Mouse (Mus musculus): ENCODE measurements around the gene Tmem110. TPM values are rescaled to one million over a fixed set of nuclear protein-coding genes. Genes with fewer than 3 reads are reported as not detected.

Tmem110 gene
- polyA plus RNA-seq, 1 experiment, result 12.2 TPM

- TF ChIP-seq GATA1 (IDR thresholded peaks at IDR 0.05; ENCODE audit: low read length), result no peak
These were observed 88.0 kb downstream of the Tmem110 start for GRCm38 (mm10) chr14:30913404-30913803.

GRCm38 (mm10) chr14:30916516-30916915, 91.1 kb downstream of the Tmem110 start:
- no peak for TF ChIP-seq GATA1 (IDR thresholded peaks at IDR 0.05; ENCODE audit: low read length)

- no peak for TF ChIP-seq GATA1 (IDR thresholded peaks at IDR 0.05; ENCODE audit: low read length)
These were observed 96.8 kb downstream of the Tmem110 start for GRCm38 (mm10) chr14:30922053-30922670.

- TF ChIP-seq GATA1 (IDR thresholded peaks at IDR 0.05; ENCODE audit: low read length), result no peak
These were observed 98.2 kb downstream of the Tmem110 start, which contains the start of gene Itih3 for GRCm38 (mm10) chr14:30923375-30924105. TSS of gene Itih3 (minus strand) at chr14:30923760.

- no peak for TF ChIP-seq GATA1 (IDR thresholded peaks at IDR 0.05; ENCODE audit: low read length)
These were observed 100.1 kb downstream of the Tmem110 start for GRCm38 (mm10) chr14:30925492-30925891.

Other genes starting within 250 kb of the Tmem110 start
- gene Prkcd, start 199.4 kb upstream of the Tmem110 start, polyA plus RNA-seq (2012), result 10.8 and 14.5 TPM in 2 replicates
- 5.7 and 6.0 TPM in 2 replicates for gene Rft1, start 171.2 kb upstream of the Tmem110 start, polyA plus RNA-seq (2012)
- gene Sfmbt1, start 110.7 kb upstream of the Tmem110 start, polyA plus RNA-seq (2012), result 2.2 and 2.3 TPM in 2 replicates
- 0.08 TPM in 2 replicates for gene Mustn1, start 53.6 kb downstream of the Tmem110 start, polyA plus RNA-seq (2012)
- gene Itih4, start 60.9 kb downstream of the Tmem110 start, polyA plus RNA-seq (2012), result not detected in 2 replicates
- gene Itih3, start 98.2 kb downstream of the Tmem110 start, polyA plus RNA-seq (2012), result not detected in 2 replicates
- not detected in 2 replicates for gene Itih1, start 117.7 kb downstream of the Tmem110 start, polyA plus RNA-seq (2012)
- gene Nek4, start 125.8 kb downstream of the Tmem110 start, polyA plus RNA-seq (2012), result 6.3 and 7.3 TPM in 2 replicates
- 3.8 and 5.6 TPM in 2 replicates for gene Glt8d1, start 175.8 kb downstream of the Tmem110 start, polyA plus RNA-seq (2012)
- 20.9 and 23.5 TPM in 2 replicates for gene Spcs1, start 176.1 kb downstream of the Tmem110 start, polyA plus RNA-seq (2012)
- 14.9 and 18.7 TPM in 2 replicates for gene Pbrm1, start 193.5 kb downstream of the Tmem110 start, polyA plus RNA-seq (2012)
- 18.9 and 25.4 TPM in 2 replicates for gene Gnl3, start 193.6 kb downstream of the Tmem110 start, polyA plus RNA-seq (2012)